Mouse (Mus musculus): ENCODE data around the gene Rps17.

Rps17 gene

DNA sequence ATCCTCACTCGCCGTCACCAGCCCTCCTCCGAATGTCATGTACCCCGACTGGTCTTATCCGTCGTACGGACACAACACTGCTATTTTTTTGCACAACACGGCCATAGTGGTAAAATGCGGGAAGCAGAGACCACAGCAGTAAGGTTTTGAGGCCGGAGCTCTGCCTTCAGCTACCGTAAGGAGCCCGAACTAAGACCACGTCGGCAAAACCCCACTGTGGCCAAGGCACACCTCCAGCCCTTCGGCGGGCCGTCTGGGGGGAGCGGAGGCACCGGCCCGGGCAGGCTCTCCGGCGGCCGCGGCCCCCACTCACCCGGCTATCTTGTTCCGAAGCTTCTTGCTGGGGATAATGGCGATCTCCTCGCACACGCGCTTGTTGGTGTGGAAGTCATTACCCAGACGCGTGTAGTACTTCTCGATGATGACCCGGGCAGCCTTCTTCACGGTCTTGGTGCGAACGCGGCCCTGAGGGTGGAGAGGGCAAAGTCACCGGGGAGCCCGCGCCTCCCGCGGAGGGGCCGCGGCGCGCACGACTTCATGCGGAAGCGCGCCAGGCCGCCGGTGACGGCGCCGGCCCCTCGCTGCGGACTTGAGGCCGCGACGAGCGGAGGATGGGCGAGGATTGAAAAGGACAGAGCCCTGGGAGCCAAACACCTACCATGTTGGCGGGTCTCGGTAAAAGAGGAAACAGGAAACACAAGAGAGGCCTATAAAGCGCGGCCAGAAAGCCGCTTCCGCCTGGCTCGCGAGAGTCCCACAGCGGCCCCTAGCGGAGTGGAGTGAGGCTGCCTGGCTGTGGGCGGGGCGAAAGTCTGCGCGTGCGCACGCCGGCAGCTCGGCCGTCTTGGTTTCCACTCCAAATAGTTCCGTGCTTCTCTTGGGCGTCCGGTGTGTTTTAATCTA is at the start of gene Rps17:
Rps17 (minus strand) TSS at position 711 of the 903 bp plus-strand sequence.
- peak; percentile 95 for DNase-seq (ENCODE audit: low read depth, low spot score)

DNA sequence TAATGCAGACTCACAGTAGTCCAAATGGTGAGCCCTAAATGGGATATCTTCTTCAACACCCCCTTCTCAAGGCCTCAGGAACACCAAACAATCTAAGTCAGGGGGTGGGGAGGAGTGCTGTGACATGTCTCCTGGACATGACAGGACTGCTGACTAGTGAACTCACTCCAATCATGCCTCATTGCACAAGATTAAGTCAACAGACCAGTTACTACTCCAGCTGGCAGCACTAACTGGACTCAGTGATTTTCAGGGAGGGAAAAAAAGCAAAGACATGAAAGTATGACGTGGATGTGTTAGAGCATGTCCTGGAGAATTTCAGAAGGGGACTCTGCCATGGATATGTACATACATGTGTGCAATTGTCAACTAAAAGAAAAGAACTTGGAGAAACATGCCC is 34.3 kb upstream of the Rps17 start:
- DNase-seq (ENCODE audit: low read depth, low spot score), result no peak

DNA sequence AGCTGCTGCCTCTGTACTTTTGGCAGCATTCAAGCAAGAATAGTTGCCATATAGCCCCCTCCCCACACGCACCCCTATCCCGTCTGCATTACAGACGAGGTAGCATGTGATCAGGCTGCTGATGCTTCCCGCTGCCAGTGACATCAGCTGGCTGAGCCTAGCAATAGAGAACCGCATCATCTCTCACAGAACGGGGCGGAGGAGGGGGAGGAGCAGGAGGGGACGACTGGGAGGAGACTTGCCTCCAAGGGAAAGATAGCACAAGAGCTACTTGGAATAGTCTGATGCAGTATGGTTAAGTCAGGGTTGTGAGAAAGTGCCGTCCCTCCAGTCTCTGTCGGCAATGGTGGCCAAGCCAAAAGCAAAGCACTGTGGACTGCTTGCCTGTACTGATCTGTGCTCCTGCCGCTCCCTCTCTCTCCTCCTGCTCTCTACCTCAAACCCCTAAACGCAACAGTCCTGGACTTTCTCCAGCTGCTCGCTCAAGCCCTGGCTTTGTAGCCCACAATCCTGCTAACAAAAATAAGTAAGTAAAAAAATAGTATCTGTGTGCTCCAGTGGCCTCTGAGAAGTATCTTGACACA is 27.4 kb upstream of the Rps17 start:
- peak; percentile 78 for DNase-seq (ENCODE audit: low read depth, low spot score)

DNA sequence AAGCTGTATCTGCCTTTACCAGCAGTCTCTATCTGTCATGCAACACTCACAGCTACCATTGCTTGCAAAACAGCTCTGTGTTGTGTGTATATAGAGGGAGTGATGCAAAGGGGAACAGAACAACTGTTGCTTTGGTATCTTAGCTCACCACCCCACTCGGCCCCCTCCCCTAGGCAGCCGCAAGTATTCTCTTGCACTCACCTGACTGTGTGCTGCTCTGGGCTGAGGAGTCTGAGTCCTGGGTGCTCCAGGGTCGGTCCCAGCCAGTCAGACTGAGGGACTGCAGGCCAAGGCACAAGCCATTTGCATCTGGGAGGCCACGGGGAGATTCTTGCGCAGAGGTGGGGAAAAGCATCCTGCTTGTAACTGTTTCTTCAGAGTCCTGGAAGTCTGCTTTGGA is 26.8 kb upstream of the Rps17 start:
- DNase-seq (ENCODE audit: low read depth, low spot score), result peak; percentile 10

DNA sequence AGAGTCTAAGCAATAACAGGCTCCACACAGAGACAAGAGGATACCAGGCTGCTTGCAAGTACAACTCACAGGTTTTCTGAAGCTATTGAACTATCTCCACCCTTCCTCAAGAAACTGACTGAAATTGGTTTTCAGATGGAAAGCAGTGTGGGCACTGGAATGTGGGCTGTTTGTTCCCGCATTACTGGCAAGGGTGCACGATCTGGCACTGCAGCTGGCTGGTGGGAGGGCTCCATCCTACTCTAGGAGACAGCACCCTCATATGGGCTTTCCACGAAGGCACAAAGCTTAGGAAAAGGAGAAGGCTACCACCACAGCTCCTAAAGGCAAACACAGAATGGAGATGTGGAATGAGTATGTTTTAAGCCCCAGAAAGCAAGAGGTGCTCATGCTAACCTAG is 24.7 kb upstream of the Rps17 start:
- no peak for DNase-seq (ENCODE audit: low read depth, low spot score)

DNA sequence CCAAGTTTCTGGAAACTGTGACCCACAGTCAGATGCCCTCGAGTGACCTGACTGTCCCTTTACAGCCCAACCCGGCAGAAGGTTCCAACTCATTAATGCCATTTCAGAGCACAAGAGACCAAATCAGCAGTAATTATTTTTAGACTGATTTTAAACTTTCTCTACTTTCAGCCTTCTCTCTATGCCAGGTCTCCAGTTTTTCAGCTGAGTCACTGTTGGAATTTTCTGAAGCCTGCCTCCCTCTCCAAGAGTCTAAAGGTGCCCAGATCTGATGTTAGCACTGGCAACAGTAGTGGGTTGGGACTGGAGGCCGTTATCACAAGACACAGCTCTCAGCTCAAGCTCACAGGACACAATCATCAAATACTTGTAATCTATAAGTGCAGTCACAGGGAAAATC is 22.9 kb upstream of the Rps17 start:
- peak; percentile 60 for DNase-seq (ENCODE audit: low read depth, low spot score)

DNA sequence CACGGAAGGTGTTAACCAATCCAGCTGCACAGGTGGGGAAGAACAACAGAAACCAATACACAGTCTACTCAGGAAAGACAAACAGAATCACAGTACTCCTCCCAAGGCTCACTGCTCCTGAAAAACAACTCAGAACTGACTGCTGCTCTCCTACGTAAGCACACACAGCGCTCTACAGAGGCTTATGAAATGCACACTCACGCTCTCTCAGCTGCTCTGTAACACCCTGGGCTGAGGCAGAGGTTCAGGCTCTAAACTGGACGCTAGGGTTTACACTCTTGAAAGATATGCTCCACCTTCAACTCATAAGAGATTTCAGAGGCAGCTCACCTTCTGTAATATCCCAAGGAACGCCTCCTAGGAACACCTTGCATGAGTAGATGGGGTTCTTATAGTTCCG is 11.9 kb upstream of the Rps17 start:
- no peak for DNase-seq (ENCODE audit: low read depth, low spot score)

DNA sequence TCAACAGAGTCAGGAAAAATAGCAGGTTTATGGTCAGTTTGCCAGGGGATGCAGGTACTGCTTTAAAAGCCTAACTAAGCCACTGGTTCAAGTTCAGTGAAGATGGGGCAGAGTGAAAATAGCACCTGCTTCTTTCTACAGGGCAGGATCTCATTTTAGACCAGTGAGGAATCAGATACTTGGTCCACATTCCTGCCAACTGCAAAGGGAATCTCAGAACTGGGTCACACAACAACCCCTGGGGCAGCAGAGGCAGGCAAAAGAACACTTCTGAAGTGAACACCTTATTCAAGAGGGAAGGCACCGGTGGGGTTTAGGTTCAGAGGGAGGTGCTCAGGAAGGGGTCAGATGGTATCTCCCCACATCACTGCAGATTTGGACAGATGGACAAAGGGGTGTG is 11.3 kb upstream of the Rps17 start:
- peak; percentile 56 for DNase-seq (ENCODE audit: low read depth, low spot score)

DNA sequence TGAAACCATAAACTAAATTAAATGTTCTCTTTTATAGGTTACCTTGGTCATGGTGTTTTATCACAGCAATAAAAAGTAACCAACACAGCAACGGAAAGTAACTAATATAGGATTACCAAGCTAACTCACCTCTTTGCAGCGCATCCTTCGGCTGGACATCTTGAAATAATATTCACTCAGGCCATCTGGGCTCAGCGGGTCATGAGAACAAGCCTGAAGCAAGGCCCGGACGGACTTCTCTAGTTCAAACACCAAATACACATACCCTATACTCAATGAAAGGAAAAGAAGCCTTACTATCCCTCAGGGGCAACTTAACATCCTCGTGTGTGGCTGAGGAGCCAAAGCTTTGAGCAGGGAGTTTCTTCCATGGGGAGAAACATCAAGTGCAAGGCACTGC is 10.7 kb upstream of the Rps17 start:
- no peak for DNase-seq (ENCODE audit: low read depth, low spot score)

DNA sequence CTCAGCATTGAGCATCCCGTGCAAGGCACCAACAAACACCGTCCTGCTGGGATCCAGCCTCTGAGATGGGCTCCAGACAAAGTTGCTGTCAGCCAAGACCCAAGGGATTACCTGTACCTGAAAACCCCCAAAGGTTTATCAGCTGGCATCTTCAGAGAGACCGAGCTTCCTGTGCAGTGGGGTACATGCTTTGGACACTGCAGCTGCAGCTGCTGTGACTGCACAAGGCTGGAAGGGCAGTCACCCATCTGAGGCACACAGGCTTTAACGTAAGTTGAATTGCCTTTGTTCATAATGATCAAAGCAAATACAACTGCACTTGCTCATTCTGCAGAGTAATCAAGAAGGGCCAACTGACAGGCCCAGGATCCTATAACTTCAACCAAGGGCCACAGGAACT is 6.8 kb upstream of the Rps17 start:
- DNase-seq (ENCODE audit: low read depth, low spot score), result no peak

DNA sequence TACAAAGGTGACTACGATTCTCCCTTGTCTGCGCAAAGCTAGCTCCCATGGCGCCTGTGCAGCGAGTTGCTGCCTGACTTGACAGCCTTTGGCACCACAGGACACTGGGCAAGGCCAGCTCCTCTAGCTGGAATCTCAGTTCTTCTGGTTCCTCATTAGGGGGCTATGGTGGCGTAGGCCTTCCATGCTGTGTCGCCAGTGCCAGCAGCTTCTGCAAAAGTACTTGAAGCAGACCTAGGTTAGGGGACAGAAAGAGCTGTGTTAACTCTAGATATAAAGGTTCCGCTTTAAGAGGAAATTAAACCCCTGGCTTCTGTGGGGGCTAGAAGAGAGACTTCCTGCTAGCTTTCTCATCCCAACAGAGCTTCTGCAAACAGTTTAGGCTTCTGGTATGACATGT is 3.2 kb upstream of the Rps17 start:
- DNase-seq (ENCODE audit: low read depth, low spot score), result no peak

DNA sequence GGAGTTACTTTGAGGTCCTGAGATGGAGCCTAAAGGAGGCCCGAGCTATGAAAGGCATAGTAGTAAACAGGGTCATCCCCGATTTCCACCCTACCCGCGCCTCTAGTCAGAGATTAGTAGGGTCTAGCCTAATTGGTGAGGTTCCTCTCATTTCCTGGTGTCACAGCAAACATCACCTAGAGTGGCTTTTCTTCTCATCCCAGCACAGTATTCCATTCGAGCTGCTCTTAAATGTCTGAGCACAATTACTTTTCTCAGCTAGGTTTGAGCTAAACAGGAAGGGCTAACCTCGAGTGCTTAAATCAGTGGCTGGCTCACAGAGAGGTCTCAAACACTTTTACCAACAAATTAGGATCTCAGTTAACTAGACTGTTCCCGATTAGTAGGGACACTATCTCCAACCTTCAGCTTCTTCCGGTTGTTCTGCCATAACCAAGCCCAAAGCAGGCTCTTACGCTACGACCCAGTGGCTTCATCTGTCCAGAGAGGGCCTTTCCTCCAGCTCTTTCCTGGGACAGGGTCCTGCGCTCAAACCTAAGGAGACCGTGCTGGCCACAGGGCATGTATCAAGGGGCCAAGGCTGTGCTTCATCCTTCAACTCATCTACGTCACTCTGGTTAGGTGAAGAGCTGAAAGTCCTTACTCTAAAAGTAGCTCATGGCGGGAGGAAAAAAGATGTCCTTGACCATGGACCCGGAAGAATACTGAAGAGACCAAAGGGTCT is 555 bp upstream of the Rps17 start:
- DNase-seq (ENCODE audit: low read depth, low spot score), result no peak

DNA sequence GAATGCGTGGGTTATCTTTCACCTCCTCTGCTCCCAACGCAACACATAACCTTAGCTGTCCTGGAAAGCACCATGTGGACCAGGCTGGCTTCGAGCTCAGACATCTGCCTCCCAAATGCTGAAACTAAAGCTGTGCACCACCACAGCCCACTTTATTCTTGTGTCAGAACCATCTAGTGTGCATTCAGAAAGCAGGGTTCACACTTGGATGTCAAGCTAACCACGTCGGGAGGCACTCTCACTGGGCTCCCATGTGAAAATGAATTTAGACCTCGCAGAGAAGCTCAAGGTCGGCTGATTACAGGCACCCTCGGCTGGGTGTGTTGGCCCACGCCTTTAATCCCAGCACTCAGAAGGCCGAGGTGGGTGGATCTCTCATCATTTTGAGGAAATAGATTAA is 1.2 kb downstream of the Rps17 start:
- no peak for DNase-seq (ENCODE audit: low read depth, low spot score)

DNA sequence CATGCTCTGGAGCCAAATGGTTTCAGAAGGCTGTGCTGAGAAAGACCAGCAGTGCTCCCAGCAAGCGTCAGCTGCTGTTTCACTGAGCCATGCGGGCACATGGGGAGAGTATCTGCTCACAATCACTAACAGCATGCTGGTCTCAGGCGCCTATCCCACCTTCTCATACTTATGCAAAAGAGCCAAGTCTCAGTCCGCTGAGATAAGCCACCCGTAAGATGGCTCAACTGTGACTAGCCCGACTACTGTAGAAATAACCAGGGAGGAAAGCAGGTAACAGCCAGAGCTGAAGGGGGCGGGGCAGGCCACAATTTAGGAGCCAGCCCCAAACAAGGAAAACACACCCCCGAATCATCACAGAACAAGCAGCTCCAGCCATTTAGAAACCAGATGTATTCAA is 1.7 kb downstream of the Rps17 start:
- no peak for DNase-seq (ENCODE audit: low read depth, low spot score)

DNA sequence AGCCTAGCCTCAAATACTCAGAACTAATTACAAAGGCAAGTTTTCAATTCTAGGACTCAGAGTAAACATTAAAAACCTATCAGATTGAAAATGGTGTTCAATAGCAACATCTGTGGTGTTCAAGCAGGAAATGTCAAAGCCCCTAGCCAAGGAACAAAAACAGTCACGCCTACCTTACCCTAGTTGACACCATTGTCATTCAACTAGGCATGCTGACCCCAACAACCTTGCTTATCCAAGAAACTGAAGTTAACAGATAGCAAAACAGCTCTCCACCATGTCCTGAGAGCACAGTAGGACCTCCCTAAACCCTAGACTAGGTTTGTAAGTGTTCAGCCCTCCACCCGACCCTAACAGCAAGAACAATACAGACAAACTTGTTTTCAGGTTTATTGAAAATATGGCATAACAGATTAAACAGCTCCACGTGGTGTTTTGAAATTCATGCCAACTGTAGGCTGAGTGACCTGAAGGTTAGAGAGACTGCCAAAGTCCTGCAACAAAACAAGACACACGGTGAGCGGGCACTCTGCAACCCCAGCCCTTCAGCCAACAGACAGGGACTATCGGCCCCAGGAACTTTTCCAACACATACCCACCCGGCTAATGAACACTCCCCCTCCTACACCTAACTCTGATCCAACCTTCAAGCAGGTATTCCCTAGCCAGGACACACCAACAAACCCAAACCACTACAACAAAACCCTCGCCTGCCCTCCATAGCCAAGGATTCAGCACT is 2.5 kb downstream of the Rps17 start:
- DNase-seq (ENCODE audit: low read depth, low spot score), result no peak

DNA sequence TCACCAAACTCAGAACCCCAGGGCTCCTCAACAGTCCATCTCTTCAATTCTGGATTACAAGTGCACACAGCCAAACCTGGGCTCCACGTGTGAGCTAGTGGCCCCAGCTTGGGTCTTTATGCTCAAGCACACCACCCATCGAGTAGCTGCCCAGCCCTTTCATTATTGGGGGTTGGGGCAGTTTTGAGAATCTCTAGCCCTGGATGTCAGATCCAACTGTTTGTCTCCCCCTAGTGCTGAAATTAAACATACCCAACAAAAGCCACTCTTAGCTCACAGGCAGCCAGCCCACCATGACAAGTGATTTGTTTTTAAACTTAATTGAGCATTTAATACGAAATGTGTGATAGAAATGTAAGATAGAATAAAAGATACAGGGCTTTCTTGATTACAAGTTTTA is 3.5 kb downstream of the Rps17 start:
- DNase-seq (ENCODE audit: low read depth, low spot score), result no peak

DNA sequence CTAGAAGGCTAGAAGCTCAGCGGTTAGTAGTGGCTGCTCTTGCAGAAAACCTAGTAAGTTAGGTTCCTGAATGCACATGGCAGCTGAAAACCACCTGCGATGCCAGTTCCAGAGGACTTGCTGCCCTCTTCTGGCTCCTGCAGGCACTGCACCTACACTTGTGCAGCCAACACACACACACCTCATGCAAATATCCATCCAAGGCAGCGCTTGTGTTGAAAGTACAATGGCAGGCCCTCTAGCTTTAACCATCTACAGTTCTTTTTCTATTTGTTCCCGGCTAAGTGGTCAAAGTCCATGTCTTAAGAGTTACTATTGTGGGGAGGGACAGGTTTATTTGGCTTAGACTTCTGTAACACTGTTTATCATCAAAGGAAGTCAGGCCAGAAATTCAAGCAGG is 5.3 kb downstream of the Rps17 start:
- DNase-seq (ENCODE audit: low read depth, low spot score), result no peak

DNA sequence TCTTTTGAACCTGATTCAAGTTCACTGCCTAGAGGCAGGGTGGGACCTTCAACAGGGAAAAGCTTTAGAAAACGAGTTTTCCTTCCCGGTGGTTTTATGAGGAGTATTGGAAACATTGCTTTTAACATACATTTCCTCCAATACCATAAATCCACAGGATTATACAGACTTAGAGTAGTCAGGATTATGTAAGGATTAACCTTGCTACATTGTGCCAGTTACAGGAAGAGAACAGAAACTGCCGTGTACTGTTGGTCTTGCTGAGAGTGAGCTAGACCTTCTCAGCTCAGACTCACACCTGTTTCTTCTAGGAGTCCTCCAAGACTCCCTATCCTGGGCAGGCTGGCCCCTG is 6.6 kb downstream of the Rps17 start:
- DNase-seq (ENCODE audit: low read depth, low spot score), result no peak

DNA sequence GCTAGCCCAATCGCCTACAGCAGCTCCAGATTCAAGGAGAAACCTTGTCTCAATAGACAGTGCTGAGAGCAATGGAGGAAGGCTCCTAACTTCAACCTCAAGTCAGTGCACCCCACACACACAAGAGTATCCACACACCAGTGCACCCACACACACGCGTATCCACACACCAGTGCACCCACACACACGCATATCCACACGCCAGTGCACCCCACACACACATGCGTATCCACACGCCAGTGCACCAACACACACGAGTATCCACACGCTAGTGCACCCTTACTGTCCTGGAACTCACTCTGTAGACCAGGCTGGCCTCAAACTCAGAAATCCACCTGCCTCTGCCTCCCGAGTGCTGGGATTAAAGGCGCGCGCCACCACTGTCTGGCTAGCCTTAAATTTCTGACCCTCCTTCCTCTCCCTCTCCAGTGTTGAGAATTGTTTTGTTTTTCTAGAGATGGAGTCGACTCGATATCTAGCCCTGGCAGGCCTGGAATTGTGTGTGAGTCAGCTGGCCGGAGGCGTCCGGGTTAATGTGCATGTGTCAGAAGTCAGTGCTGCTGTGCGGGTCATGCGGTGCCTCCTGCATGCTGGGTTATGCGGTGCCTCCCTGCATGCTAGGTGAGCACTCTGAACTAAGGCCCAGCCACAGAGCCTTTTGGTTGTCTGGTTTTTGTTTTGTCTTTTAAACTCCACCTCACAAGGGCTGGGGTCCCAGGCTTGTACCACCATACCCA is 7.1 kb downstream of the Rps17 start:
- no peak for DNase-seq (ENCODE audit: low read depth, low spot score)

DNA sequence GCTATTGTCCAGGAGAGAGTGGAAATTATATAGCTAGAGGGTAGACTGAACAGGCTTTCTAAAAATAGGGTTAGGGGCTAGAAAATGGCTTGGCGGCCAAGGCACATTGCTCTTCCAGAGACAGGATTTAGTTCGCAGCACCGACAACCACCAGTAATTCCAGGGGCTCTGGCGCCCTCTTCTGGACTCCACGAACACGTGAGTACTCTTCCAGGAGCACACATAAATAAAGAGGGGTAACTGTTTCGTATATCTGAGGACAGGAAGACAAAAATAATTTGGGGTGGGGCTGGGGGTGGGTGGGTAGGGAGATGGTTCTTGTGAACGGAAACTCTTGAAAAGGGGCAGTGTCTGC is 8.6 kb downstream of the Rps17 start:
- no peak for DNase-seq (ENCODE audit: low read depth, low spot score)

DNA sequence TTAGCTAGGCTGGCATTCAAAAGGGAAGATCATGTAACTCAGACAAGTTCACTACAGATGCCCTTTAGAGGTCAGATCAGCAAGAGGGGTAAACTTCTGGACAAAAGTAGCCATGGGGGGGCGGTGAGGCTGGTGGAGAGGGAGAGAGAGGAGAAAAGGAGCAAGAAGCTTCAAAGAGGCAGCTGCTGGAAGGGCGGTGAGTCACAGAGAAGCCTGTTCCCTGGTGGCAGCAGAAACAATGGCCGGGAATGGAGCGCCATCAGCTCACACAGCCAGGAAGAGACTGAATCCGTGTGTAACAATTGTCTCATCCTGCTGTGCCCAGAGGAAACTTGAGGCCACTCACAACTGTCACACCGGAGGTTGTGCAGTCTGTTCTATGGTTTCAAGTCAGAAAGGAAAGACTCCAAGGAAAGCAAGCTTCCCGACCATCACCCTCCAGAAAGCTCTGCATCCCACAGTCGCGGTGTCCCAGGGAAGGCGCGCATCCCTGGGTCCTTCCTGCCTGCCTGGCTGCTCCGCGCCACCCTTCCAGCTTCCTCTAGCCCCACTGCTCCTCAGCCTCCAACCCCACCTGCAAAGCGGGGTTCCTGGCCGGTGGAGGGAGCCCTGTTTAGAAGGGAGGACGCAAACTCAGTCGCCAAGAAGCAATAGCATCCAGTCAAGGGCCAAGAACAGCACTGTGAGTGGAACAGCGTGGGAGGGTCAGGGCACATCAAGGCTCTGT is 9.2 kb downstream of the Rps17 start:
- no peak for DNase-seq (ENCODE audit: low read depth, low spot score)

All from skeletal muscle tissue, adult 2 months (tissue).